Mouse (Mus musculus) forebrain, embryonic 14.5 days (tissue): ENCODE results near the gene Rpl10. TPM values are rescaled to one million over a fixed set of nuclear protein-coding genes. Genes with fewer than 3 reads are reported as not detected.
A peak's percentile ranks its signal among the peaks of the same experiment; 100 is the strongest.

Experiments
- ATAC-seq: fragments of 200-750 bp; cut with Nextera tagmentation; 2 replicates; pipeline ENCODE4 v1.8.0; 2017; ENCODE audit warnings: mild to moderate bottlenecking, moderate library complexity
- DNase-seq: peaks from one replicate; pipeline ENCODE4 v3.0.0-alpha.2; 2015; ENCODE audit warnings: low spot score
- H3K27ac ChIP-seq: fragments of 300-500 bp; sonication (generic); 2 replicates; pipeline ENCODE4 v1.5.1; 2014; ENCODE audit warnings: low read depth, mild to moderate bottlenecking, control low read depth, low read length, moderate library complexity
- H3K27me3 ChIP-seq: fragments of 300-500 bp; sonication (generic); replicated peaks from 2 replicates; pipeline ENCODE4 v1.6.1; 2014; ENCODE audit warnings: low read length, control low read depth, mixed read lengths; ENCODE audit not compliant: control insufficient read depth, insufficient read depth
- H3K36me3 ChIP-seq: fragments of 300-500 bp; sonication (generic); 2 replicates; pipeline ENCODE4 v1.6.1; 2014; ENCODE audit warnings: low read length, control low read depth; ENCODE audit not compliant: control insufficient read depth, insufficient read depth
- H3K4me1 ChIP-seq: fragments of 300-500 bp; sonication (generic); 2 replicates; pipeline ENCODE4 v1.6.1; 2014; ENCODE audit warnings: antibody characterized with exemption, low read length, control low read depth; ENCODE audit not compliant: control insufficient read depth, insufficient read depth
- H3K4me2 ChIP-seq: fragments of 300-500 bp; sonication (generic); 2 replicates; pipeline ENCODE4 v1.6.1; 2014; ENCODE audit warnings: mild to moderate bottlenecking, control low read depth, low read length
- H3K4me3 ChIP-seq: fragments of 300-500 bp; sonication (generic); 2 replicates; pipeline ENCODE4 v1.5.1; 2014; ENCODE audit warnings: low read depth, low read length, control low read depth
- H3K9ac ChIP-seq: fragments of 300-500 bp; sonication (generic); 2 replicates; pipeline ENCODE4 v1.6.1; 2014; ENCODE audit warnings: mild to moderate bottlenecking, low read length, control low read depth, moderate library complexity
- H3K9me3 ChIP-seq: fragments of 300-500 bp; sonication (generic); replicated peaks from 2 replicates; pipeline ENCODE4 v1.6.1; 2016; ENCODE audit warnings: low read length, control low read depth, mixed read lengths; ENCODE audit not compliant: control insufficient read depth
- WGBS: fragments of 180-500 bp; shearing (Covaris S2); extraction: QIAGEN DNeasy Blood & Tissue Kit; methylation state at CpG from one replicate; pipeline ENCODE4 v1.1.7; 2014; 5-methylcytosine and 5-hydroxymethylcytosine counted together
- polyA plus RNA-seq: library from polyadenylated mRNA; unstranded; fragments of >200 nt; fragmentation: Nextera tagmentation; extraction: Ambion mirVana; gene quantifications from 2 replicates; pipeline ENCODE4 v1.2.1, GENCODE M21; 2014

The Rpl10 gene
- polyA plus RNA-seq, 1 experiment from 2014 or later: 677 TPM

DNA sequence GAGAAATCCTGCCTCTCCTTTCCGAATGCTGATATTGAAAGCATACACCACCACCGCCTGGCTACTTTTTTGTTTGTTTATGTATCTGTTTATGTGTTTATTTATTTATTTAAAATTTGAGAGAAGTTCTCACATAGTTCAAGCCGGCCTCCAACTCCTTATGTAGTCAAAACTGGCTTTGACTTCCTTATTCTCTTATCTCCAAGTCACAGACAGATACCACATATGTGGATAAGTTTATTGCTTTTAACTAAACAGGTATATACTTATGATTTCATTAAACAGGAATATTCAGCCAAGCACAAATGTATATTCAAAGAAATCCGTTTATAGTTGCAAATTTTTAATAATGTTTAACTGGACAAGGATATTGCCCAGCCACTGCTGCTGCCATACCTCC is 22.8 kb downstream of the Rpl10 start:
- ATAC-seq (no peak), DNase-seq (no peak)
- Histone ChIP-seq H3K4me3 (no peak overlapping the region), H3K36me3 (0 out of 2 replicates have a peak, but pooled peaks cover 3% of the 10 kb centered on the region), H3K27ac (no peak overlapping the region), H3K9me3 (no peaks in the 10 kb centered on the region), H3K27me3 (no peaks in the 10 kb centered on the region), H3K4me2 (no peak overlapping the region), H3K9ac (no peak overlapping the region), H3K4me1 (no peaks in the 10 kb centered on the region)
- 75% methylated on average over 4 of the region's 4 CpGs for WGBS

DNA sequence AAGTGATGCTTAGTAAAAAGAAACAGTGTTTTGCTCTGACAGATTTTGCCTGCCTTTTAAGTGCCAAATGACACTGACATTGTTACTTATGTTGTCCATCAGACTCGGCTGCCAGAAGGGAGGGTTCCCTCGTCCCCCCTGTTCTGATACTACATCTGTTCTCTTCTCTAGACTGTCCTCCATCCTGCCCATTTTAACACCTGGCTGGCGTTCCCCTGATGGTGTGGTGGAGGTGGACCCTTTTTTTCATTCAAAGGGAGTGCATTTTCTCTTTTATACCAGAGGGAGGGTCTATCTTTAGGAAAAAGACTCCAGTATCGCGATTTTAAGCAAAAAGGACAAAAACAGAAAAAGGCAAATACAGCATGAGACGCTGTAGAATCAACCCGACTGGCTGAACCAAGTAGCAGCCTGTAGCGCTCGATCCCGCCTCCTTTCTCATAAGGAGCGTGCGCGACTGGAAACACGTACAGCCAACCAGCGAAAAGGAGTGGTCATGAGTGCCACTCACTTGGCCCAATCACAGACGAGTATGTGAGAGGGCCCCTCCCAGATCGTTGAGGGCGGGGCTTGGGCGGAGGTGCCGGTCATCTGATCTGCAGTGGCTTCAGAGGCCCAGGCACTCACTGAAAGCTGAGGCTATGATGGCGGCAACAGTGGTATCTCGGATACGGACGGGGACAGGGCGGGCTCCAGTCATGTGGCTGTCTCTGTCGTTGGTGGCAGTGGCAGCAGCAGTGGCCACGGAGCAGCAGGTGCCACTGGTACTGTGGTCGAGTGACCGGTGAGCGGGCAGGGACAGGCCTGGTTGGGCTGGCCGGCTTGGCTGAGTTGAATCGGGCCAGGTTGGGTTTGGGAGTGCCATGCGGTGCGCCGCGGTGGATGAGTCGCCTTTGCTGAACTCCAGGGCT is 26.2 kb downstream of the Rpl10 start, which contains the start of gene Atp6ap1:
Gene Atp6ap1 (plus strand): TSS at position 560 of the 911 bp plus-strand sequence.
- peak within 1 kb of the TSS; percentile 56 for H3K4me3 ChIP-seq
- H3K36me3 ChIP-seq: peaks cover 24% of the 10 kb centered on the region
- peak within 1 kb of the TSS; percentile 68 for H3K4me2 ChIP-seq
- H3K27ac ChIP-seq: peak within 1 kb of the TSS; percentile 60
- H3K9ac ChIP-seq: peak within 1 kb of the TSS; percentile 74
- H3K9me3 ChIP-seq: no peaks in the 10 kb centered on the region
- WGBS: 31% methylated on average over 37 of the region's 37 CpGs
- H3K4me1 ChIP-seq: no peaks in the 10 kb centered on the region
- peak; percentile 99 for ATAC-seq
- no peaks in the 10 kb centered on the region for H3K27me3 ChIP-seq
- DNase-seq: peak; percentile 96

DNA sequence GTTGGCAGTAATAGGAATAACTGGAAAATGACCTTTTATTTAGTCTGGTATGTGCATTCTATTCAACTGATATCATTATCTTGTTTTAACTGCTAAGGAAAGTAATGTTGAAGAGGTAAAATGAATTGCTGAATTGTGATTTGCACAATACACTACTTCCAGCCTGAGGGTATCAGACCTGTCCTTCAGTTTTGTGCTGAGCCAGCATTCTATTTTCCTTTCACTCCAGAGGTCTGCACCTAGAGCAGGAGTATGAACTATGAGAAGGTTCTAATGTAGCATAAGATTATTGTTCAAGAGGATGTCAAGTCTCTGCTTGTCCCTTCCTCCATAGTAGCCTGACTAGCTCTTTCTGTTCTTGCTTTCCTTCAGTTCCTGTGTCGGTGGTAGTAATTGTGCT is 27.7 kb downstream of the Rpl10 start:
- Histone ChIP-seq H3K4me1 (no peaks in the 10 kb centered on the region), H3K4me3 (no peak overlapping the region), H3K4me2 (no peak overlapping the region), H3K9ac (no peak overlapping the region), H3K36me3 (peaks cover 35% of the 10 kb centered on the region), H3K27ac (no peak overlapping the region), H3K27me3 (no peaks in the 10 kb centered on the region), H3K9me3 (no peaks in the 10 kb centered on the region)
- no peak for DNase-seq
- no peak for ATAC-seq
- WGBS: 87% methylated on average over 1 of the region's 1 CpGs

DNA sequence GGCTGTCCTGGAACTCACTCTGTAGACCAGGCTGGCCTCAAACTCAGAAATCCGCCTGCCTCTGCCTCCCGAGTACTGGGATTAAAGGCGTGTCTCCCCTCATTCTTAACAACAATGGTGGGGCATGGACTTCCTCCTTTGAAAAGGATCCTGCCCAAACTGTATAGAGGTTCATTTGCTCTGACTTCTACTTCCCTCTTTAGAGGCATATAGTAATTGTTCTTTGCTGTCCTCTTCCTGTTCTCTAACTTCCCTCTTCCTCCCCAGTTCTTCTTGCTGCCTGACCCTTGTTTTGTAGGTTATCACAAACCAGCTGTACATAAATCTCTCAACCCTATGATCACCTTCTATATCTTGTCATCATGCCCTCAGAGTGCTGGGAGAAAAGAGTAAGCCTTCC is 29.1 kb downstream of the Rpl10 start:
- Histone ChIP-seq H3K4me2 (no peak overlapping the region), H3K27me3 (no peaks in the 10 kb centered on the region), H3K36me3 (peaks cover 41% of the 10 kb centered on the region), H3K9me3 (no peaks in the 10 kb centered on the region), H3K4me3 (no peak overlapping the region), H3K4me1 (no peaks in the 10 kb centered on the region), H3K27ac (no peak overlapping the region), H3K9ac (no peak overlapping the region)
- DNase-seq (no peak), ATAC-seq (no peak)
- WGBS: 82% methylated on average over 3 of the region's 3 CpGs

DNA sequence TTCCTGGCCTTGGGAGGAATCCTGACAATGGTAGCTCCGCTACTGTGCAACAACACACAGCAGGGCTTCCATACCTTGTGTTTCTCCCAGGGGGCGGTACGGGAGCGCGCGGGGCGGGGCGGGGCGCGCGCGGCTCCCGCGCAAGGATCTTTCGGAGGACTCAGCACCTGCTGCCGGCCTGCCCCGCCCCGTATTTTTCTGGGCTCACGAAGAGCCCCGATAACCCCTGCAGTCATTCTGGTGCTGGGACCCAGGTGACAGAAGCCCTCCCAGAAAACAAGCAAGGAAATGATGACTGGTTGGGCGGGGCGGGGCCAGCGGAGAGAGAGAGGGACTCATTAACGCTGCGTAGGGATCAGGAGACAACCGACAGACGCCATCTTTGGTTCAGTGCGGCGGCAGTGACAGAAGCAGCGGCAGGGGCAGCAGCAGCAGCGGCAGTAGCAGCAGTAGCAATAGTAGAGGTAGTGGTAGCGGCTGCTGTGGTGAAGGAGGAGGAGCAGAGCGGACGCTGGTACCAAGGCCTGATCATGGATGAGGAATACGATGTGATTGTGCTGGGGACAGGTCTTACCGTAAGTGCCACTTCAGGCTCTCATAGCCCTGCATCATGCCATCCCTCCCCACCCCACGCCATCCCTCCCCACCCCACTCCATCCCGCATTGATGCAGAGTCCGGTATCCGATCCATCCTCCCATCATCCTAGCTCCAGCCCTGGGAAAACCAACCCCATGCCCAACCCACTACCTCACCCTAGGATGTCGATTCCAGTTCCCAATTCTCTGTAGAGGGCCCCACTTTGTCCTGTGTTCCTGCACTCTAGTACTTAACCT is 34.5 kb downstream of the Rpl10 start, which contains the start of gene Gdi1:
Gene Gdi1 (plus strand): TSS at position 132 of the 834 bp plus-strand sequence.
- peak; percentile 82 for DNase-seq

DNA sequence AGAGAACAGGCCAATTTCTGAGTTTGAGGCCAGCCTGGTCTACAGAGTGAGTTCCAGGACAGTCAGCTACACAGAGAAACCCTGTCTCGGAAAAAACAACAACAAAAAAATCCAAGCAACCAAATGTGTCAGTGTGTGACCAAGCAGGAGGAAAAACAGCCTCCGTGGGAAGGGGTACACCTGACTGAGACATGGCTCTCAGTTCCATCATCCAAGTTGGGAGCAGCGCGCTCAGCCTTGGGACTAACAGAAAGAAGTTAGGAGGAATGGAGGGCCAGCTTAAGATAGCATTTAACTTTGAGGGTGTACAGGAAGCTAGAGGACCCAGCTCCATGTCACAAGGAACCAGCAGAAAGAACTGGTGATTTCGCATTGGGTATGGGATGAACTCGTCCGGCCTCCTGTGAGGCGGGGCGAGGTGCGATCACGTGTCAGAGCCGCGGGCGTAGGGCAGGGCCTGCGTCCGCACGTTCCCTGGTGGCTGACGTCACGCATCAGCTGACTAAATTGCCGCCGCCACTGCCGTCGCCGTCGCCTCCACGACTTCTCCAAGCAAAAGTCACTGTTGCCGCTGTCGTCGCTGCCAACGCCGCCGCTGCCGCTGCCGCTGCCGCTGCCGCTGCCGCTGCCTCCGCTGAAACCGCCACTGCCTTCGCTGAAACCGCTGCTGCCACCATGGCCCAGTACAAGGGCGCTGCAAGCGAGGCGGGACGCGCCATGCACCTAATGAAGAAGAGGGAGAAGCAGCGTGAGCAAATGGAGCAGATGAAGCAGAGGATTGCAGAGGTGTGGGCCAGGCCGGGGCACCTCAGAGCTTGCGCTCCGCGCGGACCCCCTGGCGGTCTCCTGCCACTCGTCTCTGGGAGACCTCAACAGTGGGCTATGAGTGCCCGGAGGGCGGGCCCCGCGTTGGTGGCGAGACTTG is 42.2 kb downstream of the Rpl10 start, which contains the start of gene Fam50a:
Gene Fam50a (plus strand): TSS at position 494 of the 925 bp plus-strand sequence.
- Histone ChIP-seq H3K4me3 (peak within 1 kb of the TSS; percentile 53), H3K4me1 (no peaks in the 10 kb centered on the region), H3K36me3 (peaks cover 33% of the 10 kb centered on the region), H3K4me2 (peak within 1 kb of the TSS; percentile 70), H3K9me3 (no peaks in the 10 kb centered on the region), H3K27ac (peak within 1 kb of the TSS; percentile 71), H3K27me3 (no peaks in the 10 kb centered on the region), H3K9ac (peak within 1 kb of the TSS; percentile 74)
- peak; percentile 91 for DNase-seq
- WGBS: 26% methylated on average over 59 of the region's 59 CpGs
- peak; percentile 98 for ATAC-seq

More for the DNA sequence above, 34.5 kb downstream of the Rpl10 start, which contains the start of gene Gdi1:
- H3K27me3 ChIP-seq: no peaks in the 10 kb centered on the region
- H3K9ac ChIP-seq: peak within 1 kb of the TSS; percentile 80
- H3K4me3 ChIP-seq: peak within 1 kb of the TSS; percentile 51
- peak within 1 kb of the TSS; percentile 72 for H3K4me2 ChIP-seq
- WGBS: 22% methylated on average over 41 of the region's 41 CpGs
- H3K4me1 ChIP-seq: peaks cover 7% of the 10 kb centered on the region
- H3K36me3 ChIP-seq: peaks cover 71% of the 10 kb centered on the region
- peak within 1 kb of the TSS; percentile 94 for H3K27ac ChIP-seq
- ATAC-seq: peak; percentile 87
- H3K9me3 ChIP-seq: no peaks in the 10 kb centered on the region
